Mouse (Mus musculus) liver, embryonic 11.5 days (tissue): ENCODE results near the gene Alg9. TPM values are rescaled to one million over a fixed set of nuclear protein-coding genes. Genes with fewer than 3 reads are reported as not detected.

Source experiments
- ATAC-seq: fragments of 200-750 bp; cut with Nextera tagmentation; replicated peaks from 2 replicates; pipeline ENCODE4 v1.8.0; 2017; ENCODE audit warnings: moderate number of reproducible peaks, mild to moderate bottlenecking, moderate TSS enrichment, moderate library complexity; ENCODE audit not compliant: low FRiP score
- DNase-seq: peaks from one replicate; pipeline ENCODE4 v3.0.0-alpha.2; 2017; ENCODE audit warnings: low spot score
- H3K27ac ChIP-seq: fragments of 300-500 bp; sonication (generic); 2 replicates; pipeline ENCODE4 v1.5.1; 2014; ENCODE audit warnings: mild to moderate bottlenecking, low read depth, low read length, control low read depth
- H3K27me3 ChIP-seq: fragments of 300-500 bp; sonication (generic); replicated peaks from 2 replicates; pipeline ENCODE4 v1.6.1; 2014; ENCODE audit warnings: low read length, mixed read lengths; ENCODE audit not compliant: control insufficient read depth, insufficient read depth
- H3K36me3 ChIP-seq: fragments of 300-500 bp; sonication (generic); 2 replicates; pipeline ENCODE4 v1.6.1; 2014; ENCODE audit warnings: mild to moderate bottlenecking, low read length, moderate library complexity, mixed read lengths; ENCODE audit not compliant: control insufficient read depth, insufficient read depth
- H3K4me1 ChIP-seq: fragments of 300-500 bp; sonication (generic); replicated peaks from 2 replicates; pipeline ENCODE4 v1.6.1; 2014; ENCODE audit warnings: low read length, mixed read lengths; ENCODE audit not compliant: control insufficient read depth, insufficient read depth
- H3K4me2 ChIP-seq: fragments of 300-500 bp; sonication (generic); 2 replicates; pipeline ENCODE4 v1.6.1; 2014; ENCODE audit warnings: mild to moderate bottlenecking, control low read depth, moderate library complexity
- H3K4me3 ChIP-seq: fragments of 300-500 bp; sonication (generic); 2 replicates; pipeline ENCODE4 v1.5.1; 2014; ENCODE audit warnings: low read depth, low read length, control low read depth
- H3K9ac ChIP-seq: fragments of 300-500 bp; sonication (generic); 2 replicates; pipeline ENCODE4 v1.6.1; 2014; ENCODE audit warnings: low read depth, low read length, control low read depth
- H3K9me3 ChIP-seq: fragments of 300-500 bp; sonication (generic); 2 replicates; pipeline ENCODE4 v1.6.1; 2016; ENCODE audit warnings: low read length, inconsistent platforms, mixed read lengths; ENCODE audit not compliant: control insufficient read depth
- WGBS: fragments of 180-500 bp; shearing (Covaris S2); extraction: QIAGEN DNeasy Blood & Tissue Kit; methylation state at CpG from one replicate; pipeline ENCODE4 v1.1.7; 2014; 5-methylcytosine and 5-hydroxymethylcytosine counted together
- polyA plus RNA-seq: library from polyadenylated mRNA; unstranded; fragments of >200 nt; fragmentation: Nextera tagmentation; extraction: Ambion mirVana; gene quantifications from 2 replicates; pipeline ENCODE4 v1.2.1, GENCODE M21; 2014

Gene Alg9
- polyA plus RNA-seq, 1 experiment from 2014 or later: 33.0 TPM

DNA sequence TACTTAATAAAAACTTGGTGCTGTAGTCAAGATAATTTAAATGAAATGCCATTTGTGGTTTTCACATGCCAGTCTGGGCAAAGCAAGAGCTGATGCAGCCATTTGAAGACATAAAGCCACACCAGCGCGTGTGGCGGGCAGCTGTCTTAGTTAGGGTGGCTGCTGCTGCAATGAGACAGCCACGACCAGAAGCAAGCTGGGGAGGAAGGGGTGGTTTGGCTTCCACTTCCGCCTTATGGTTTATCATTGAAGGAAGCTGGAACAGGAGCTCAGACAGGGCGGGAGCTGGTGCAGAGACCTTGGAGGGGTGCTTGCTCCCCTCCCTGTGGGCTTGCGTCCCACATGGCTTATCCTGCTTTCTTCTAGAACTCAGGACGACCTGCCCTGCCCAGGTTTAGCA is 91.0 kb downstream of the Alg9 start:
- ATAC-seq: no peak
- no peaks in the 10 kb centered on the region for H3K9me3 ChIP-seq
- no peak overlapping the region for H3K4me2 ChIP-seq
- no peak overlapping the region for H3K27ac ChIP-seq
- H3K4me3 ChIP-seq: no peak overlapping the region
- peaks cover 68% of the 10 kb centered on the region for H3K36me3 ChIP-seq
- H3K9ac ChIP-seq: no peak overlapping the region
- H3K27me3 ChIP-seq: no peaks in the 10 kb centered on the region
- WGBS: 61% methylated on average over 8 of the region's 8 CpGs
- no peak for DNase-seq
- no peaks in the 10 kb centered on the region for H3K4me1 ChIP-seq

DNA sequence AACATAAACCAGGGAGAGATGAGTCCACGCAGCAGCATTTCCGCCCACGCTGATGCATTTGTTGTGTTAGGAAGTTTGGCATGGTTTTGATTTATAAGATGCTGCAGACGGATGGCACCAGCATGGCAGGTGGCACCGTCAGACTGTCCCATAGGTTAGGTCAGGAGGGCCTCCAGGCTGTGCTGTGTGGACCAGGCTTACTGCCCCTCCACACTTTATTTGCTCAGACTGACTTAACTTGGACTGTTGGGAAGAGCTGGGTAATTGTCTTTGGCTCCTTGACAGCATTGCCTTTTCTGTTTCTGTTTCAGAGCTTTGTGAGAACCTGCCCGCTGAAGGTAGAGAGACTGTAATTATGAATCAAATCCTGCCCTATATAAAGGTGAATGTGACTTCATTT is 92.2 kb downstream of the Alg9 start:
- Histone ChIP-seq H3K4me1 (no peaks in the 10 kb centered on the region), H3K36me3 (peaks cover 63% of the 10 kb centered on the region), H3K9ac (no peak overlapping the region), H3K4me2 (no peak overlapping the region), H3K9me3 (no peaks in the 10 kb centered on the region), H3K27ac (no peak overlapping the region), H3K4me3 (no peak overlapping the region), H3K27me3 (no peaks in the 10 kb centered on the region)
- ATAC-seq: no peak
- no peak for DNase-seq
- 93% methylated on average over 6 of the region's 6 CpGs for WGBS

DNA sequence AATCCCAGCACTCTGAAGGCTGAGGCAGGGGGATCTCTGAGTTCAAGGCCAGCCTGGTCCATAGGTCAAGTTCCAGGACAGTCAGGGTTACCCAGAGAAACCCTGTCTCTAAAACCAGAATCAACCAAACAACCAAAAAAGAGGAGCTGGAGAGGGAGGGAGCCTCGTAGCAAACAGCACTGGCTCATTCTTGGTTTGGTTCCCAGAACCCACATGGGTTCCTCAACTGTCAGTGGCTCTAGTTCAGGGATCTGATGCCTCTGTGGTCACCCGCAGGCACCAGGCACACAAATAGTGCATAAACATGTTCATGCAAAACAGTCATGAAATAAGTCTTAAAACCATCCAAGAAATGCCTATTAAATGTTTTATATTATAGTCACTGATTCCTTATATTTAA is 93.4 kb downstream of the Alg9 start:
- Histone ChIP-seq H3K27me3 (no peaks in the 10 kb centered on the region), H3K4me1 (no peaks in the 10 kb centered on the region), H3K4me3 (no peak overlapping the region), H3K4me2 (no peak overlapping the region), H3K9ac (no peak overlapping the region), H3K27ac (no peak overlapping the region), H3K36me3 (peaks cover 56% of the 10 kb centered on the region), H3K9me3 (no peaks in the 10 kb centered on the region)
- DNase-seq (no peak), ATAC-seq (no peak)
- 92% methylated on average over 2 of the region's 2 CpGs for WGBS

DNA sequence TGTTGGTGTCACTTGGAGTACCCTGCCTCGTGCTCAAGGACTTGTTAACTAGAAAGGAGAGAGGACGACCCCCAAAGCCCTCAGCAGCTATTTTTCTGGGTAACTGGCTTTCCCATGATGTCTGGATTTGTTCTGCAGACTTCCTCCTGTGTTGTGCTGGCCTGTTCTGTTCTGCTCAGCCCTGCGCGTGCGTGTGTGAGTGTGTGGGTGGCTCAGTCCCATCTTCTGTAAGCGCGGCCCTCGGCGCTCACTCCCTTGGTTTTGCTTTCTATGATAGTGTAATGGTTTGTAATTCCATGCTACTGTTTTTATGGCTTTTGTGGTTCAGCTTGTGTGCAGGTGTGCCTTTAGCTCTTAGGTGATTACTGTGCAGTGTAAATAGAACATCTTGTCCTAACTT is 98.4 kb downstream of the Alg9 start:
- H3K9ac ChIP-seq: no peak overlapping the region
- DNase-seq (no peak), ATAC-seq (no peak)
- WGBS: 93% methylated on average over 9 of the region's 9 CpGs
- no peaks in the 10 kb centered on the region for H3K4me1 ChIP-seq
- H3K36me3 ChIP-seq: peaks cover 49% of the 10 kb centered on the region
- no peak overlapping the region for H3K4me3 ChIP-seq
- H3K9me3 ChIP-seq: no peaks in the 10 kb centered on the region
- no peaks in the 10 kb centered on the region for H3K27me3 ChIP-seq
- no peak overlapping the region for H3K4me2 ChIP-seq
- no peak overlapping the region for H3K27ac ChIP-seq

DNA sequence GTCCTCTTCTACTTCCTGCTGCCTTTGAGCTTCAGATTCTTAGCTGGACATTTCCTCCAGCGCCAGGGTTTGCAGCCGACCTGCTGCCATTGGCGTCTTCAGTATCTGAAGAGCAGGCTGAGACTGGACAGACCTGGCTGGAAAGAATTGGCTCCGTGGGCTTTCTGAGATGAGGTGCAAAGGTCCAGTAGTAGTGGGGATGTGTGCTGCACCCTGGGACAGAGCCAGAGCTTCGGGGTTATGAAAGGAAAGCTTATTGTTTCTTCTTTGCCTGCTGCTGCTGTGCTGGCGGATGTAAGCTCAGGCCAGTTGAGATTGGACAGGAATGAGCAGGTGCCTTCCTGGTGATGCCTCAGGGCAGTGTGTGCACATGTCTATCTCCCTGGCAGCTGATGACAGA is 99.2 kb downstream of the Alg9 start:
- no peak overlapping the region for H3K4me3 ChIP-seq
- WGBS: 92% methylated on average over 6 of the region's 6 CpGs
- no peak for DNase-seq

DNA sequence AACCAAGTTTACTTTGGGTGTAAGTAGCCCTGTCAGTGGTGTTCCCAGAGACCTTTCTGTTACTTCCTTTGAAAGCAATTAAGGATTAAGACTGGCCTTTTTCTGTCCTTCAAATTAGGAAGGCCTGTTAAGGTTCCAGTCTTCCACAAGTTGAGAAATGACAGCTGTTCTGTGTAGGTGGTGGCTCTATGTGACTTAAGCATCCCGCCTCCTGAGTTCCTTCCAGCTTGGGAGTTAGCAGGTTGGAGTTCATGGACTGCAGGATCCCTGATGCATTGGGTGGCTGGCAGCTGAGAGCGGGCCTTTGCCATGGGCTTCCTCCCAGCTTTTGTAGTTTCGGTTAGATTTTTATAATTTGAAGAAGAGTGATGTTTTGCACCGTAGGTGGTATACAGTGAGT is 100.7 kb downstream of the Alg9 start:
- Histone ChIP-seq H3K9me3 (no peaks in the 10 kb centered on the region), H3K36me3 (peaks cover 53% of the 10 kb centered on the region), H3K9ac (no peak overlapping the region), H3K4me1 (no peaks in the 10 kb centered on the region), H3K27me3 (no peaks in the 10 kb centered on the region), H3K4me2 (no peak overlapping the region), H3K27ac (no peak overlapping the region), H3K4me3 (no peak overlapping the region)
- ATAC-seq (no peak), DNase-seq (no peak)
- WGBS: 94% methylated on average over 4 of the region's 4 CpGs

More for the DNA sequence above, 99.2 kb downstream of the Alg9 start:
- Histone ChIP-seq H3K27ac (no peak overlapping the region), H3K36me3 (peaks cover 47% of the 10 kb centered on the region), H3K4me2 (no peak overlapping the region), H3K27me3 (no peaks in the 10 kb centered on the region), H3K4me1 (no peaks in the 10 kb centered on the region), H3K9me3 (no peaks in the 10 kb centered on the region), H3K9ac (no peak overlapping the region)
- ATAC-seq: no peak

DNA sequence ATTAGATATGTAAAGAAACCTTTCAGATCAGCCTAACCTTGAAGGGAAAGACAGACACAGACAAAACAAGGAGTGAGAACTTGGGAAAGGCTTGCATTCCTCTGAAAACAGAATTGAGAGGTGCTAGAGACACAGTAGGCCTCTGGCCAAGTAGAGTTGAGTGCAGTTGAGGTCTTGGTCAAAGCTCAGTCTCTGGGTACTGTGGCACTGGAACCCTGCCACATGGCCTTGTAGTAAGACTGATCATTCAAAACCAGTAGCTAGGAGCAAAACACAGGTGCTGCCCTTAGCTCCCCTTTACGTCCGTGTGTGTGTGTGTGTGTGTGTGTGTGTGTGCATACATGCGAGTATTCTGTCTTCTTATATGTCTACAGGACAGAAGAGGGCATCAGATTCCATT is 101.5 kb downstream of the Alg9 start:
- Histone ChIP-seq H3K4me3 (no peak overlapping the region), H3K27me3 (no peaks in the 10 kb centered on the region), H3K4me1 (no peaks in the 10 kb centered on the region), H3K4me2 (no peak overlapping the region), H3K9ac (no peak overlapping the region), H3K36me3 (peaks cover 49% of the 10 kb centered on the region), H3K27ac (no peak overlapping the region), H3K9me3 (no peaks in the 10 kb centered on the region)
- ATAC-seq: no peak
- 96% methylated on average over 3 of the region's 3 CpGs for WGBS
- DNase-seq: no peak

DNA sequence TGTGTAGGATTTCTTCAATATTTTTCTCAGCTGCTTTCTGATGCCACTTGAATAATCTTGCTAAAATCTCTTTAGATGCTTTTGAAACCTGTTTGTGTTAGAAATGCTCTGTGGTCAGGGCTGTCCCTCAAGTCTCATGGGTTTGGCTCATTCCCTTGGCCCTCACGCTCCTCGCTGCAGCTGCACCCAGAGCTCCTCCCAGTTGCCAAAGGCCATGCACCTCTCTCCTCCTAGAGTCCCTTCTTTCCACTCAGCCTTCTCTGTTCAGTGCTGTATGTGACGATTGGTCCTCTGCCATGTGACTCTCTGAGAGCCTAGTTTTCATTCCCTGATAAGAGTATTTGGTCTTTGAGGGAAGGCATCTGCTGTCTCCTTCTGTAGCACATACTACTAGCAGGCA is 102.6 kb downstream of the Alg9 start:
- 78% methylated on average over 3 of the region's 3 CpGs for whole genome bisulfite sequencing
- DNase-seq (no peak), ATAC-seq (no peak)
- no peaks in the 10 kb centered on the region for H3K4me1 ChIP-seq
- H3K9me3 ChIP-seq: no peaks in the 10 kb centered on the region
- no peak overlapping the region for H3K4me2 ChIP-seq
- no peak overlapping the region for H3K9ac ChIP-seq
- no peaks in the 10 kb centered on the region for H3K27me3 ChIP-seq
- H3K27ac ChIP-seq: no peak overlapping the region
- no peak overlapping the region for H3K4me3 ChIP-seq
- peaks cover 49% of the 10 kb centered on the region for H3K36me3 ChIP-seq

DNA sequence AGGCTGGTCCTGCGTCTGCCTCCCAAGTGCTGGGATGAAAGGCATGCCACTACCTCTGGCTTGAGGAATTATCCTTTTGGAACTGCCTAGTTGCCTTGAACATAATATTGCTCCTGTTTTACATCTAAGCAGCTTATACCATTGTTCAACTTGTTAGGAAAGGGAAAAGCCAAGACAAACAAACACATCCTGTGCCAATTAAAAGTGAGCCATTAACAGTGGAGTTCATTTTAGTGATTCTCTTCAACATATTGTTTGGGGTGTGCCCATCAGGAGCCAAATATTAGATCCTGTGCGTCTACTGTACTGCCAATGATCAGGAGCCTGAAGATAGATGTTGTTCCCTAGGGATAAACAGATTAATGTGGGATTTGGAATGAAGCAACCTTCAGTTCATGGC is 107.4 kb downstream of the Alg9 start:
- no peak overlapping the region for H3K27ac ChIP-seq
- DNase-seq: no peak
- no peak for ATAC-seq
- no peaks in the 10 kb centered on the region for H3K4me1 ChIP-seq
- no peak overlapping the region for H3K9ac ChIP-seq
- peaks cover 32% of the 10 kb centered on the region for H3K36me3 ChIP-seq
- no peak overlapping the region for H3K4me2 ChIP-seq
- H3K4me3 ChIP-seq: no peak overlapping the region
- H3K9me3 ChIP-seq: no peaks in the 10 kb centered on the region
- no peaks in the 10 kb centered on the region for H3K27me3 ChIP-seq
- WGBS: 96% methylated on average over 2 of the region's 2 CpGs
